Mouse (Mus musculus): ENCODE results near the gene Pitpnm2. TPM values are rescaled to one million over a fixed set of nuclear protein-coding genes. Genes with fewer than 3 reads are reported as not detected.

Gene Pitpnm2
- polyA plus RNA-seq, 1 experiment from 2014 or later = 4.9 TPM

GRCm38 (mm10) chr5:124232360-124233143 is 17.0 kb downstream of the Pitpnm2 start:
- Histone ChIP-seq H3K36me3 (no peaks in the 10 kb centered on the region), H3K9me3 (replicated peaks) (no peaks in the 10 kb centered on the region), H3K4me2 (peak overlapping the region; percentile 25; the same call in 1 of the 2 replicates), H3K4me1 (replicated peaks) (peaks cover 58% of the 10 kb centered on the region), H3K27ac (peak overlapping the region; percentile 90), H3K9ac (no peak overlapping the region), H3K4me3 (no peak overlapping the region), H3K27me3 (no peaks in the 10 kb centered on the region)
- peak; percentile 18 for ATAC-seq (replicated peaks; ENCODE audit: insufficient number of reproducible peaks, insufficient read depth, low FRiP score, low read depth)
- 45% methylated on average over 18 of the region's 18 CpGs for WGBS

GRCm38 (mm10) chr5:124230461-124230860 is 19.1 kb downstream of the Pitpnm2 start:
- no peak overlapping the region for H3K4me2 ChIP-seq
- no peaks in the 10 kb centered on the region for H3K27me3 ChIP-seq
- H3K4me3 ChIP-seq = no peak overlapping the region
- H3K9ac ChIP-seq = no peak overlapping the region
- no peaks in the 10 kb centered on the region for H3K9me3 ChIP-seq (replicated peaks)
- peaks cover 63% of the 10 kb centered on the region for H3K4me1 ChIP-seq (replicated peaks)
- 78% methylated on average over 9 of the region's 9 CpGs for WGBS
- ATAC-seq (replicated peaks; ENCODE audit: insufficient number of reproducible peaks, insufficient read depth, low FRiP score, low read depth) = no peak
- no peaks in the 10 kb centered on the region for H3K36me3 ChIP-seq
- H3K27ac ChIP-seq = peak overlapping the region; percentile 5; the same call in 1 of the 2 replicates

- 62% methylated on average over 6 of the region's 6 CpGs for WGBS
- no peak overlapping the region for H3K4me2 ChIP-seq
- no peak overlapping the region for H3K4me3 ChIP-seq
- no peak overlapping the region for H3K27ac ChIP-seq
- ATAC-seq (replicated peaks; ENCODE audit: insufficient number of reproducible peaks, insufficient read depth, low FRiP score, low read depth) = no peak
- no peaks in the 10 kb centered on the region for H3K36me3 ChIP-seq
- H3K27me3 ChIP-seq = no peaks in the 10 kb centered on the region
- no peaks in the 10 kb centered on the region for H3K9me3 ChIP-seq (replicated peaks)
- H3K9ac ChIP-seq = no peak overlapping the region
- peaks cover 67% of the 10 kb centered on the region for H3K4me1 ChIP-seq (replicated peaks)
These were observed 22.4 kb downstream of the Pitpnm2 start for GRCm38 (mm10) chr5:124227193-124227592.

- Histone ChIP-seq H3K4me3 (no peak overlapping the region), H3K27me3 (no peaks in the 10 kb centered on the region), H3K27ac (no peak overlapping the region), H3K4me2 (no peak overlapping the region), H3K9ac (no peak overlapping the region), H3K36me3 (no peaks in the 10 kb centered on the region), H3K9me3 (replicated peaks) (no peaks in the 10 kb centered on the region), H3K4me1 (replicated peaks) (peaks cover 67% of the 10 kb centered on the region)
- ATAC-seq (replicated peaks; ENCODE audit: insufficient number of reproducible peaks, insufficient read depth, low FRiP score, low read depth) = no peak
- WGBS = 84% methylated on average over 4 of the region's 4 CpGs
These were observed 23.1 kb downstream of the Pitpnm2 start for GRCm38 (mm10) chr5:124226494-124226893.

- WGBS = 71% methylated on average over 7 of the region's 7 CpGs
- Histone ChIP-seq H3K27me3 (no peaks in the 10 kb centered on the region), H3K27ac (no peak overlapping the region), H3K36me3 (no peaks in the 10 kb centered on the region), H3K4me3 (no peak overlapping the region), H3K9ac (no peak overlapping the region), H3K4me1 (replicated peaks) (peaks cover 68% of the 10 kb centered on the region), H3K4me2 (no peak overlapping the region), H3K9me3 (replicated peaks) (no peaks in the 10 kb centered on the region)
- no peak for ATAC-seq (replicated peaks; ENCODE audit: insufficient number of reproducible peaks, insufficient read depth, low FRiP score, low read depth)
These were observed 23.7 kb downstream of the Pitpnm2 start for GRCm38 (mm10) chr5:124225891-124226290.

- H3K27ac ChIP-seq = peak overlapping the region; percentile 55
- no peak overlapping the region for H3K4me3 ChIP-seq
- H3K9me3 ChIP-seq (replicated peaks) = no peaks in the 10 kb centered on the region
- no peak for ATAC-seq (replicated peaks; ENCODE audit: insufficient number of reproducible peaks, insufficient read depth, low FRiP score, low read depth)
- peaks cover 77% of the 10 kb centered on the region for H3K4me1 ChIP-seq (replicated peaks)
- H3K4me2 ChIP-seq = no peak overlapping the region
- no peaks in the 10 kb centered on the region for H3K36me3 ChIP-seq
- no peaks in the 10 kb centered on the region for H3K27me3 ChIP-seq
- H3K9ac ChIP-seq = no peak overlapping the region
- 49% methylated on average over 16 of the region's 16 CpGs for WGBS
These were observed 25.1 kb downstream of the Pitpnm2 start for GRCm38 (mm10) chr5:124224321-124225092.

GRCm38 (mm10) chr5:124223574-124223973 is 26.0 kb downstream of the Pitpnm2 start:
- Histone ChIP-seq H3K4me2 (no peak overlapping the region), H3K9ac (no peak overlapping the region), H3K4me1 (replicated peaks) (peaks cover 86% of the 10 kb centered on the region), H3K9me3 (replicated peaks) (no peaks in the 10 kb centered on the region), H3K4me3 (no peak overlapping the region), H3K36me3 (no peaks in the 10 kb centered on the region), H3K27ac (no peak overlapping the region), H3K27me3 (no peaks in the 10 kb centered on the region)
- WGBS = 83% methylated on average over 8 of the region's 8 CpGs
- no peak for ATAC-seq (replicated peaks; ENCODE audit: insufficient number of reproducible peaks, insufficient read depth, low FRiP score, low read depth)

- no peaks in the 10 kb centered on the region for H3K27me3 ChIP-seq
These were observed 26.9 kb downstream of the Pitpnm2 start for GRCm38 (mm10) chr5:124222696-124223095.

GRCm38 (mm10) chr5:124221736-124222040 is 27.9 kb downstream of the Pitpnm2 start:
- no peak for ATAC-seq (replicated peaks; ENCODE audit: insufficient number of reproducible peaks, insufficient read depth, low FRiP score, low read depth)
- no peak overlapping the region; the same call in 1 of the 2 replicates for H3K9ac ChIP-seq

More at GRCm38 (mm10) chr5:124222696-124223095, 26.9 kb downstream of the Pitpnm2 start:
- peaks cover 95% of the 10 kb centered on the region for H3K4me1 ChIP-seq (replicated peaks)
- no peak overlapping the region for H3K4me3 ChIP-seq
- H3K4me2 ChIP-seq = no peak overlapping the region
- no peak for ATAC-seq (replicated peaks; ENCODE audit: insufficient number of reproducible peaks, insufficient read depth, low FRiP score, low read depth)
- H3K27ac ChIP-seq = peak overlapping the region; percentile 60; the same call in 1 of the 2 replicates
- 0 out of 2 replicates have a peak overlapping the region, but pooled peaks have one; percentile 16 for H3K9ac ChIP-seq
- WGBS = 68% methylated on average over 11 of the region's 11 CpGs
- no peaks in the 10 kb centered on the region for H3K36me3 ChIP-seq
- no peaks in the 10 kb centered on the region for H3K9me3 ChIP-seq (replicated peaks)

GRCm38 (mm10) chr5:124221037-124221735 is 28.4 kb downstream of the Pitpnm2 start:
- Histone ChIP-seq H3K9me3 (replicated peaks) (no peaks in the 10 kb centered on the region), H3K27ac (peak overlapping the region; percentile 60), H3K4me1 (replicated peaks) (peaks cover 97% of the 10 kb centered on the region), H3K36me3 (no peaks in the 10 kb centered on the region), H3K27me3 (no peaks in the 10 kb centered on the region), H3K4me3 (no peak overlapping the region), H3K9ac (peak overlapping the region; percentile 15; the same call in 1 of the 2 replicates), H3K4me2 (peak overlapping the region; percentile 1; the same call in 1 of the 2 replicates)
- peak; percentile 32 for ATAC-seq (replicated peaks; ENCODE audit: insufficient number of reproducible peaks, insufficient read depth, low FRiP score, low read depth)
- 25% methylated on average over 7 of the region's 7 CpGs for WGBS

More at GRCm38 (mm10) chr5:124221736-124222040, 27.9 kb downstream of the Pitpnm2 start:
- H3K4me2 ChIP-seq = peak overlapping the region; percentile 1; the same call in 1 of the 2 replicates
- H3K27ac ChIP-seq = peak overlapping the region; percentile 60
- WGBS = 74% methylated on average over 7 of the region's 7 CpGs
- no peaks in the 10 kb centered on the region for H3K9me3 ChIP-seq (replicated peaks)
- H3K4me1 ChIP-seq (replicated peaks) = peaks cover 96% of the 10 kb centered on the region
- no peak overlapping the region for H3K4me3 ChIP-seq
- no peaks in the 10 kb centered on the region for H3K36me3 ChIP-seq
- H3K27me3 ChIP-seq = no peaks in the 10 kb centered on the region

GRCm38 (mm10) chr5:124220551-124220950 is 29.0 kb downstream of the Pitpnm2 start:
- ATAC-seq (replicated peaks; ENCODE audit: insufficient number of reproducible peaks, insufficient read depth, low FRiP score, low read depth) = no peak
- H3K27me3 ChIP-seq = no peaks in the 10 kb centered on the region
- H3K9ac ChIP-seq = peak overlapping the region; percentile 15; the same call in 1 of the 2 replicates
- WGBS = 80% methylated on average over 5 of the region's 5 CpGs
- H3K4me2 ChIP-seq = no peak overlapping the region
- peak overlapping the region; percentile 60 for H3K27ac ChIP-seq
- H3K4me3 ChIP-seq = no peak overlapping the region
- H3K36me3 ChIP-seq = peaks cover 3% of the 10 kb centered on the region; the same call in 1 of the 2 replicates
- H3K4me1 ChIP-seq (replicated peaks) = peaks cover 98% of the 10 kb centered on the region
- H3K9me3 ChIP-seq (replicated peaks) = no peaks in the 10 kb centered on the region

Measured in heart, embryonic 15.5 days (tissue).